Mouse (Mus musculus) spleen, postnatal 36 days (tissue): ENCODE measurements at regions not wholly inside any gene's neighbourhood (a gene's known extent, or its start where the extent isn't known, plus 50 kb on each side); places are given as distances from the start of the nearest gene placed in this dataset.
A peak's percentile ranks its signal among the peaks of the same experiment; 100 is the strongest.

ENCODE experiments used
- DNase-seq, 2 experiments: peaks; one replicate each; pipeline ENCODE4 v3.0.0; 2022; ENCODE audit warnings: low spot score in 2 of 2, mixed read lengths in 1 of 2

GRCm38 (mm10) chr3:144078198-144078935 is 126.7 kb downstream of the Lmo4 start:
- DNase-seq = no peak

- no peak for DNase-seq
Measured at GRCm38 (mm10) chr3:144069979-144070540, 135.0 kb downstream of the Lmo4 start.

GRCm38 (mm10) chr3:144067016-144067415 is 138.0 kb downstream of the Lmo4 start:
- DNase-seq = no peak

- DNase-seq = no peak
Measured at GRCm38 (mm10) chr3:144058106-144058505, 146.9 kb downstream of the Lmo4 start.

- no peak for DNase-seq
Measured at GRCm38 (mm10) chr3:144050341-144050740, 154.7 kb downstream of the Lmo4 start.

- no peak for DNase-seq
Measured at GRCm38 (mm10) chr3:144049270-144049669, 155.8 kb downstream of the Lmo4 start.

GRCm38 (mm10) chr3:144044366-144044765 is 160.7 kb downstream of the Lmo4 start:
- DNase-seq = no peak

GRCm38 (mm10) chr3:144041788-144042187 is 163.2 kb downstream of the Lmo4 start:
- DNase-seq = no peak

- no peak for DNase-seq
Measured at GRCm38 (mm10) chr3:144039498-144039897, 165.5 kb downstream of the Lmo4 start.

GRCm38 (mm10) chr3:144029611-144030010 is 175.4 kb downstream of the Lmo4 start:
- no peak for DNase-seq

- DNase-seq = no peak
Measured at GRCm38 (mm10) chr3:144029121-144029520, 175.9 kb downstream of the Lmo4 start.

- no peak for DNase-seq
Measured at GRCm38 (mm10) chr3:144027134-144027980, 177.7 kb downstream of the Lmo4 start.

- no peak for DNase-seq
Measured at GRCm38 (mm10) chr3:144025451-144026125, 179.4 kb downstream of the Lmo4 start.

- DNase-seq = no peak
Measured at GRCm38 (mm10) chr3:144024216-144024615, 180.8 kb downstream of the Lmo4 start.

GRCm38 (mm10) chr3:144023058-144023457 is 182.0 kb downstream of the Lmo4 start:
- no peak for DNase-seq

GRCm38 (mm10) chr3:144021969-144022368 is 183.1 kb downstream of the Lmo4 start:
- no peak for DNase-seq

- no peak for DNase-seq
Measured at GRCm38 (mm10) chr3:144020189-144020940, 184.7 kb downstream of the Lmo4 start.

GRCm38 (mm10) chr3:144019293-144019692 is 185.7 kb downstream of the Lmo4 start:
- DNase-seq = no peak

GRCm38 (mm10) chr3:144018559-144018958 is 186.5 kb downstream of the Lmo4 start:
- no peak for DNase-seq

GRCm38 (mm10) chr3:144015236-144015635 is 189.8 kb downstream of the Lmo4 start:
- peak in 1 of 2 experiments; percentile 23 for DNase-seq

GRCm38 (mm10) chr3:144013481-144014125 is 191.4 kb downstream of the Lmo4 start:
- DNase-seq = no peak
